Mouse (Mus musculus): ENCODE data around the gene Hus1. TPM values are rescaled to one million over a fixed set of nuclear protein-coding genes. Genes with fewer than 3 reads are reported as not detected.

Hus1 gene
- 3.9 and 4.0 TPM in 2 replicates for polyA plus RNA-seq (2012; rRNA removed)

DNA sequence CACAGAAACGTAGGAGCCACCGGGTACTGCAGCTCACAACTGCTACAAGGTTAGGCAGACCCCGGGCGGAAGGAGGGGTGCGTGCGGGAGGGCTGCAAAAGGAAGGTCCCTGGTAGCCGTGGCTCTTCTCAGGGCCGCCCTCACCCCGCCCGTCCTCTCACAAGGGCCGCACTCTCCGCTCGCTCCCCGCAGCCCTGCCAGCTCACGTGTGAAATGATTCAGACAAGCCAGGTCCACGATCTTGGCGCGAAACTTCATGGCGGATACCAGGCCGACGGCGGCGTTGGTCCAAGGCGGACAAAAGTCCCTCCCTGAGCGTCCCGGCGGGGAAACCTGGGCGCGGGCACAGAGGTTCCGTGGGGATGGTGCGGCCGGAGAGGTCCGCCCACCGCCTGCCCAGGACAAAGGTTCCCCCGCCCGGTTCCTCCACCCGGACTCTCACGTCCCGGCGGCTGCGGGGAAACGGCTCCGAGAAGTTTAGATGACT is at the start of gene Hus1:
TSS of gene Hus1 (minus strand) at position 339 of the 487 bp plus-strand sequence.

DNA sequence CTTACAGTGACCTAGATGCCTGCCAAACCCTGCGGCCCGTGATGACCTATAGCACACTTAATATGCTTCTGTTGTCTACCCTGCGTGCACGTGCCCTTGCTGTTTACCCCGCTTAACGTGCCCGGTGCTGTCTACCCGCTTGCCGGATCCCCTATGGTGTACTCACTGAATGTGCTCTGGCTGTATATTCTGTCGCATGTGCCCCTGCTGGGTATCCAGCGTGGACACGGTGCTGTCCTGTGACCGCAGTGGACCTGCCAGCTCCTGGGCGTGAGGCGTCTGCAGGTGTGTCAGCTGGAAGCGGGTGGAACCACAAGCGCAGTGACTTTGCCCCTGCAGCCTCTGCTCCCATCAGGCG is 37.7 kb upstream of the Hus1 start, which contains the start of gene Sun3:
TSS of gene Sun3 (minus strand) at position 289 of the 358 bp plus-strand sequence.

GRCm38 (mm10) chr11:9048011-9048702 is 37.2 kb upstream of the Hus1 start, which contains the start of gene Gm11992:
TSS of gene Gm11992 (plus strand) at chr11:9048594.

GRCm38 (mm10) chr11:8973166-8973565 is 37.8 kb downstream of the Hus1 start, which contains the start of gene Pkd1l1:
TSS of gene Pkd1l1 (minus strand) at chr11:8973266.

Other genes with a start within 250 kb of the Hus1 start
- gene Pkd1l1, start 37.9 kb downstream of the Hus1 start, polyA plus RNA-seq (2012; rRNA removed) = 0.08 TPM in 1 of 2 replicates, not detected in the other
- 1.2 and 1.3 TPM in 2 replicates for gene Gm11992, start 37.4 kb upstream of the Hus1 start, polyA plus RNA-seq (2012; rRNA removed)
- gene Sun3, start 37.8 kb upstream of the Hus1 start, polyA plus RNA-seq (2012; rRNA removed) = 0.12 and 0.15 TPM in 2 replicates
- gene Upp1, start 106.9 kb upstream of the Hus1 start, polyA plus RNA-seq (2012; rRNA removed) = 68.6 and 73.7 TPM in 2 replicates
- gene Abca13, start 180.8 kb upstream of the Hus1 start, polyA plus RNA-seq (2012; rRNA removed) = 0.02 and 0.03 TPM in 2 replicates